Mouse (Mus musculus) CH12.LX (cell line): Measurements from ENCODE around the gene Sema4a.

Experiments
- CTCF ChIP-seq, 2 experiments: IDR thresholded peaks in 1 of 2; conservative IDR thresholded peaks in 1 of 2; 2 replicates each; pipeline ENCODE4 v1.5.1; 2011 to 2012; ENCODE audit warnings: low read depth in 2 of 2, low read length in 2 of 2, improper control_type of control experiment in 1 of 2, inconsistent platforms in 1 of 2, mild to moderate bottlenecking in 1 of 2, moderate library complexity in 1 of 2
- EP300 ChIP-seq: IDR thresholded peaks from 2 replicates; pipeline ENCODE4 v1.6.1; 2011; ENCODE audit warnings: low read length, improper control_type of control experiment
- MAX ChIP-seq: IDR thresholded peaks from 2 replicates; pipeline ENCODE4 v1.6.1; 2011; ENCODE audit warnings: low read length, improper control_type of control experiment
- NELFE ChIP-seq: IDR thresholded peaks from 2 replicates; pipeline ENCODE4 v1.6.1; 2011; ENCODE audit warnings: low read depth, low read length, improper control_type of control experiment
- POLR2A ChIP-seq: IDR thresholded peaks from 2 replicates; pipeline ENCODE4 v1.6.1; 2011; ENCODE audit warnings: low read depth, mild to moderate bottlenecking, improper control_type of control experiment, low read length
- SMC3 ChIP-seq: IDR thresholded peaks from 2 replicates; pipeline ENCODE4 v1.6.1; 2011; ENCODE audit warnings: low read depth, low read length, improper control_type of control experiment
- TCF12 ChIP-seq: IDR thresholded peaks from 2 replicates; pipeline ENCODE4 v1.6.1; 2014; ENCODE audit warnings: low read depth, mild to moderate bottlenecking, inconsistent platforms, low read length, improper control_type of control experiment
- ZC3H11A ChIP-seq: IDR thresholded peaks from 2 replicates; pipeline ENCODE4 v1.6.1; 2012; ENCODE audit warnings: low read depth, mild to moderate bottlenecking, inconsistent platforms, low read length, improper control_type of control experiment

DNA sequence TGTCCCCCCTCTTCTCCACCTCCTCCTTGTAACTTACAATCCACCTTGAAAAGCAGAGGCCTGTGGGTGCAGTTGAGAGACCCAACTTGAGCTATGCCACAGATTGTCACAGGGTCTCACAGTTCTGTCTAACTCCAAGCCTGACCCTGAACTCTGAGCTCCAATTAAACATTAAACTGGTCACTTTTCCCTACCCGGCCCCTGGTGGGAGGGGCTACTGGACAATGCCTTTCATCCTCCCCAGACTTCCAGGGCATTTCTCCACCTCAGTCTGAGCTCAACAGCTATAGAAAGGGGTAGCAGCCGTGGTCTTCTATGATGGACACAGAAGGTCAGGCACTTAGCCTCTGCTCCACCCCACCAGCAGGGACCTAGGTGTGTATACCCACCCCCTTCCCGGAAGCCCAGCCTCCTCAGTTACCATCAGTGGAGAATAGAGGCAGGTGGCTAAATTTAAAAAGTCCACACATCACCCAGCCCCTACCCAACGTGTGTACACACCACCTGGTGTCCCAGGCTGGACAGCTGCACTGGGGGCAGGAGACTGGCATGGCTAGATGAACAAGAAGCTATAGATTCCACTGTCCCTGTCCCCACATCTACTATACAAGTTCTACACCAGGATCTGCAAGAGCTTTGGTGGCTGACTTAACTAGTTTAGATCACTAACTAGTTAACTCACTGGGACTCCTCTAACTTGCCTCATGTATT, 39.8 kb upstream of the Sema4a start:
- TF ChIP-seq ZC3H11A (no peak), EP300 (no peak), CTCF (conservative IDR thresholded peaks at IDR 0.05 in 1 of 2, IDR thresholded peaks at IDR 0.05 in 1 of 2; ENCODE audit: low read depth in 2 of 2, low read length in 2 of 2) (no peak), MAX (no peak), NELFE (no peak), TCF12 (no peak), SMC3 (no peak), POLR2A (no peak)
